Comparison of ENCODE assay signal across 16 mouse cellular contexts in the genomic region with DNA sequence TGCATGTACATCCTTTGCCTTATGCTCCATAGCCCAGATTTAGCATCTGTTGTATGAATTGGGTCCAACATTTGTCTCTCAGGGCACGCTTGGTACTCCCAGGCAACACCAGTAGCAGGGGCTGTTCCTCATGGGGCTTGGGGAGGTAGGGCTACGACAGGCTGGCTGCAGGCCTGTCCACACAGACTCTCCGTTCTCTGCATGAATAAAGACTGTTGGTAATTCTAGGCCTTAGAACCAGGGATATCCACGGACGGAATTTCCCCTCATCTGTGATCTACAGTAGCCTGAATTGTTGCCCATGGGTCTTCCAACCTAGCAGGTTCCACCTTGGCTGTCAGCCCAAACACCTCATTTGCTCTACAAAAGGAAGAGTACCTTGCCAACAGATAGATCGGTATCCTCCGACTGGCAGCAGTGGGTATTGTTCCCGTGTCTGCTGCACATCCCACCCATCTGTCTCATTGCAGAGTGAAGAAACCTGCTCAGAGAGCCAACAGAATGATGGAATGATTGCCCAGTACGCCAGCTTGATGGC. TPM values are rescaled to one million over a fixed set of nuclear protein-coding genes. Genes with fewer than 3 reads are reported as not detected.
DNase-seq lines count a peak whose midpoint lies in the region; ATAC-seq lines count a peak whose summit lies in the region.
"Had no signal": no experiment of that assay in that cellular context is flagged by ENCODE, and none has a peak within 500 bp of the region (broad histone marks: within the 10 kb centered on the region; RNA-seq: fewer than 3 reads in every experiment).

No protein-coding gene starts in this region.

- no peak overlapping the region for H3K9ac ChIP-seq in forebrain, embryonic 13.5 days
- H3K9ac ChIP-seq in forebrain, embryonic 12.5 days: no peak overlapping the region
- H3K9ac ChIP-seq: embryonic facial prominence, embryonic 12.5 days; kidney, embryonic 15.5 days; stomach, embryonic 15.5 days had no signal

- no peak overlapping the region for H3K4me2 ChIP-seq in forebrain, embryonic 13.5 days
- H3K4me2 ChIP-seq in forebrain, embryonic 12.5 days: no peak overlapping the region
- H3K4me2 ChIP-seq: embryonic facial prominence, embryonic 12.5 days; kidney, embryonic 15.5 days; stomach, embryonic 15.5 days had no signal

- H3K4me3 ChIP-seq in forebrain, embryonic 13.5 days: no peak overlapping the region
- no peak overlapping the region for H3K4me3 ChIP-seq in forebrain, embryonic 12.5 days (replicated peaks)
- H3K4me3 ChIP-seq: embryonic facial prominence, embryonic 12.5 days; gastrocnemius, adult 2 months; kidney, embryonic 15.5 days; left cerebral cortex, adult 2 months; stomach, embryonic 15.5 days had no signal

- peaks cover 3% of the 10 kb centered on the region; the same call in 1 of the 2 replicates for H3K4me1 ChIP-seq in forebrain, embryonic 13.5 days
- H3K4me1 ChIP-seq in forebrain, embryonic 12.5 days: 0 out of 2 replicates have a peak, but pooled peaks cover 4% of the 10 kb centered on the region
- H3K4me1 ChIP-seq: kidney, embryonic 15.5 days; stomach, embryonic 15.5 days had no signal

- no peaks in the 10 kb centered on the region for H3K27me3 ChIP-seq in forebrain, embryonic 13.5 days
- H3K27me3 ChIP-seq in forebrain, embryonic 12.5 days: peaks cover 5% of the 10 kb centered on the region; the same call in 1 of the 2 replicates
- H3K27me3 ChIP-seq: embryonic facial prominence, embryonic 12.5 days; kidney, embryonic 15.5 days; stomach, embryonic 15.5 days had no signal

- H3K27ac ChIP-seq in forebrain, embryonic 13.5 days: peak overlapping the region; percentile 15; the same call in 1 of the 2 replicates
- no peak overlapping the region for H3K27ac ChIP-seq in forebrain, embryonic 12.5 days
- H3K27ac ChIP-seq: embryonic facial prominence, embryonic 12.5 days; gastrocnemius, adult 2 months; kidney, embryonic 15.5 days; left cerebral cortex, adult 2 months; stomach, embryonic 15.5 days had no signal

- peak; percentile 74 for DNase-seq in brain, adult 2 months (ENCODE audit: low read depth, low spot score)
- DNase-seq in cerebellum, postnatal 10 days: peak; percentile 85 to 86
- peak; percentile 36 to 40 for DNase-seq in layer of hippocampus, adult 8-10 months (ENCODE audit: low spot score in 2 of 2)
- DNase-seq in adrenal gland, postnatal 14 days: no peak
- DNase-seq in urinary bladder, adult 18-20 months (ENCODE audit: low spot score in 2 of 2): no peak
- DNase-seq in embryo, embryonic 11 days: no peak
- DNase-seq: gastrocnemius, adult 2 months; heart, adult 11 months; lung, postnatal 14 days had no signal

- no peaks in the 10 kb centered on the region for H3K36me3 ChIP-seq in forebrain, embryonic 13.5 days (ENCODE audit: poor library complexity, severe bottlenecking)
- H3K36me3 ChIP-seq in forebrain, embryonic 12.5 days (replicated peaks): no peaks in the 10 kb centered on the region
- H3K36me3 ChIP-seq: embryonic facial prominence, embryonic 12.5 days; kidney, embryonic 15.5 days; stomach, embryonic 15.5 days had no signal

- WGBS in forebrain, embryonic 13.5 days: 81% methylated on average over 9 of the region's 9 CpGs
- 92% methylated on average over 9 of the region's 9 CpGs for WGBS in forebrain, embryonic 12.5 days

- peak; percentile 61; the same call in 1 of the 2 replicates for ATAC-seq in forebrain, embryonic 13.5 days
- ATAC-seq in forebrain, embryonic 12.5 days (ENCODE audit: low FRiP score): no peak
- ATAC-seq: inflammation-experienced regulatory T-cells, adult 6 months had no signal

- H3K9me3 ChIP-seq in forebrain, embryonic 13.5 days (replicated peaks): no peaks in the 10 kb centered on the region
- no peaks in the 10 kb centered on the region for H3K9me3 ChIP-seq in forebrain, embryonic 12.5 days
- H3K9me3 ChIP-seq: embryonic facial prominence, embryonic 12.5 days; kidney, embryonic 15.5 days; stomach, embryonic 15.5 days had no signal

RNA-seq across cellular contexts. Expression of gene Ezr, which starts 7.1 kb away (rescaled TPM):
- 113 and 117 TPM in 2 replicates for polyA plus RNA-seq in forebrain, embryonic 13.5 days (2015; fragmentation: Nextera tagmentation; extraction: Ambion mirVana)
- polyA plus RNA-seq in forebrain, embryonic 12.5 days (2016; fragmentation: Nextera tagmentation; extraction: Ambion mirVana): 115 and 122 TPM in 2 replicates
- 10 to 100 TPM; 37.3 to 59.3 (median 44.4) TPM for total RNA-seq in layer of hippocampus, adult 8-10 months (2022)
- 23.6 and 30.5 TPM in 2 replicates for total RNA-seq in adrenal gland, postnatal 14 days (2021)

Comparison
In these comparisons a context has a peak if more than half of its experiments do, and no peak if none do; other contexts are left out.
1. DNase-seq: peak in brain, adult 2 months (single experiment), cerebellum, postnatal 10 days (2 of 2) and layer of hippocampus, adult 8-10 months (2 of 2); none in adrenal gland, postnatal 14 days (single experiment), urinary bladder, adult 18-20 months (0 of 2) and embryo, embryonic 11 days (single experiment).